Mouse (Mus musculus) small intestine, adult 2 months (tissue): ENCODE results near the gene Eps8l3. TPM values are rescaled to one million over a fixed set of nuclear protein-coding genes. Genes with fewer than 3 reads are reported as not detected.

Experiments
- H3K27ac ChIP-seq: fragments of 200-500 bp; 2 replicates; pipeline ENCODE4 v1.5.1; 2012; ENCODE audit warnings: low read depth, low read length, control low read depth, inconsistent platforms; ENCODE audit not compliant: insufficient read depth
- H3K27me3 ChIP-seq: fragments of 200-500 bp; 2 replicates; pipeline ENCODE4 v1.6.1; 2012; ENCODE audit warnings: mild to moderate bottlenecking, moderate library complexity, low read length, inconsistent platforms; ENCODE audit not compliant: control insufficient read depth, insufficient read depth
- H3K36me3 ChIP-seq: fragments of 200-500 bp; 2 replicates; pipeline ENCODE4 v1.6.1; 2012; ENCODE audit warnings: mild to moderate bottlenecking, low read length, control low read depth, inconsistent platforms; ENCODE audit not compliant: control insufficient read depth, insufficient read depth
- H3K4me1 ChIP-seq: fragments of 200-500 bp; 2 replicates; pipeline ENCODE4 v1.6.1; 2012; ENCODE audit warnings: low read length, inconsistent platforms, mixed read lengths; ENCODE audit not compliant: control insufficient read depth, insufficient read depth, insufficient read length
- H3K4me3 ChIP-seq: fragments of 200-500 bp; 2 replicates; pipeline ENCODE4 v1.5.1; 2012; ENCODE audit warnings: low read depth, mild to moderate bottlenecking, control low read depth, inconsistent platforms, low read length, moderate library complexity
- CTCF ChIP-seq: fragments of 200-500 bp; IDR thresholded peaks from 2 replicates; pipeline ENCODE4 v1.5.1; 2012; ENCODE audit warnings: low read depth, mild to moderate bottlenecking, control low read depth, inconsistent platforms, low read length, moderate library complexity, mixed read lengths; ENCODE audit not compliant: insufficient replicate concordance, insufficient read length; ENCODE audit errors: extremely low read depth
- POLR2A ChIP-seq: fragments of 200-500 bp; IDR thresholded peaks from 2 replicates; pipeline ENCODE4 v1.6.1; 2012; ENCODE audit warnings: low read depth, mild to moderate bottlenecking, control low read depth, inconsistent platforms, low read length, moderate library complexity
- WGBS: fragments of 180-500 bp; shearing (Covaris S2); methylation state at CpG from one replicate; pipeline ENCODE4 v1.1.7; 2018; 5-methylcytosine and 5-hydroxymethylcytosine counted together
- polyA plus RNA-seq: library from polyadenylated mRNA; depleted of rRNA; stranded (reverse); fragments of >200 nt; gene quantifications from 2 replicates; pipeline ENCODE4 v1.2.3, GENCODE M21; 2012

Gene Eps8l3
- polyA plus RNA-seq, 1 experiment, result 351 TPM

- no peak overlapping the region for H3K27ac ChIP-seq
- 83% methylated on average over 5 of the region's 5 CpGs for WGBS
- no peak for TF ChIP-seq CTCF
- no peak for TF ChIP-seq POLR2A
- no peak overlapping the region for H3K4me3 ChIP-seq
- H3K36me3 ChIP-seq, result no peaks in the 10 kb centered on the region
- no peaks in the 10 kb centered on the region for H3K27me3 ChIP-seq
- peaks cover 26% of the 10 kb centered on the region for H3K4me1 ChIP-seq
Observed at GRCm38 (mm10) chr3:107863471-107863870, 13.6 kb upstream of the Eps8l3 start.

DNA sequence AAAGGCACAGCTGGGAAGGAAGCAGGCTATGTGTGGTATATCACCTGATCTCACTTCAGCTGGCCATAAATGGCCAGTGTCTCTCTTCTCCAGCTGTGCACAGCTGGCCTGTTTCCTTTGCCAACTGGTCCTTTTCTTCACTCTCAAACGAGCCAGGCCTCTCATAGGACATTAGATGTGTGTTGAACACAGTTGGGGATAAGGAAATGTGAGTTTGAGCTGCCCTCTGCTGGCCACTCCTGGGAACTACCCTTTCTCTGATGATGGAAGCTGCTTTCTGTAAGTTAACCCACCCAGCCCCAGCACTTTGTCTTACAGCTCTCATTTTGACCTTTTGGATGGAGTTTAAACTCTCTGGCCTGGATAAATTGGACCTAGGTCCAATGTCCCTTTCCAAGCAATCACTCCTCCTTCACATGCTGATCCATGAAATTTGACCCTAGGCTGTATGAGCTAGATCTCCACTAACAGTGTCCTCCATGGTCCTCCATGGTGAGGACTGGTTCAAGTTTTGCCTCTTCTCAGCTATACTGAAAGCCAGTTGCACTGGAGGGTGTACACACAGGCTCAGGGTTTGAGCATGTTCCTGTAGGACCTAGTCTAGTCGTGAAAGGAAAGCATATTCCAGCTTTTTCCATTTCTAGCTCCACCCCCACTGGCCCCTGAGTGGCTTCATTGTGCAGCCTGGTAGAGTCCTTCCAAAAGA is 13.0 kb upstream of the Eps8l3 start:
- no peak overlapping the region for H3K4me3 ChIP-seq
- WGBS, result 7% methylated on average over 2 of the region's 2 CpGs
- peaks cover 28% of the 10 kb centered on the region for H3K4me1 ChIP-seq
- peak; percentile 68; the same call in 1 of the 2 replicates for TF ChIP-seq CTCF
- no peak for TF ChIP-seq POLR2A
- no peaks in the 10 kb centered on the region for H3K36me3 ChIP-seq
- peak overlapping the region; percentile 99 for H3K27ac ChIP-seq
- no peaks in the 10 kb centered on the region for H3K27me3 ChIP-seq

DNA sequence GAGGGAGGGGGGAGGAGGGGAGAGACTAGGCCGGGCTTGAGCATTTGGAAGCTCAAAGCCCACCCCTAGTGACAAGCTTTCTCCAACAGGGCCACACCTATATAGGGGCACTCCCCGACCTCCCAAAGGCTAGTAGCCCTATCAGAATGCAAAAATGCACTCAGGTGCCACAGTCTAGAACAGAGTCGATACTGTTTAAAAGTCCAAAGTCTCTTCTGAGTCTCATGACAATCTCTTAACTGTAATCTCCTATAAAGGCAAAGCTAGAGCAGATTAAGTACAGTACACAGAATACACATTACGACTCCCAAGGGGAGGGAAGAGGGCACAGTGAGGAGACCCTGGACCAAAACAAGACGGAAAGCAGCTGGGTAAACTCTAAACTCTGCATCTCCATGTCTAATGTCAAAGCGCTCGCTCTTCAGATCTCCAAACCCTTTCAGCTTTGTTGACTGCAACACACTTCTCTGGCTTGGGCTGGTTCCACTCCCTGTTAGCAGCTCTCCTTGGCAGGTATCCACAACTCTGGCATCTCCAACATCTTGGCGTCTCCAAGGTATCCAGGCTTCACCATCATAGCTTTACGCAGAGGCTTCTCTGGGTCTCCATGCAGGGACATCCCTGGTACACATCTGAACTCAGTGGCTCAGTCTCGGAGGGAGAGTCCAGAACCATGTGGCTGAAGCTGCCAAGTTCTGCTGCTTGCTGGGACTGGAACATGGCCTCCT is 11.5 kb upstream of the Eps8l3 start:
- Histone ChIP-seq H3K27me3 (no peaks in the 10 kb centered on the region), H3K4me3 (peak overlapping the region; percentile 10), H3K27ac (peak overlapping the region; percentile 99), H3K4me1 (peaks cover 35% of the 10 kb centered on the region), H3K36me3 (no peaks in the 10 kb centered on the region)
- TF ChIP-seq CTCF (no peak), POLR2A (no peak)
- 25% methylated on average over 10 of the region's 10 CpGs for WGBS

DNA sequence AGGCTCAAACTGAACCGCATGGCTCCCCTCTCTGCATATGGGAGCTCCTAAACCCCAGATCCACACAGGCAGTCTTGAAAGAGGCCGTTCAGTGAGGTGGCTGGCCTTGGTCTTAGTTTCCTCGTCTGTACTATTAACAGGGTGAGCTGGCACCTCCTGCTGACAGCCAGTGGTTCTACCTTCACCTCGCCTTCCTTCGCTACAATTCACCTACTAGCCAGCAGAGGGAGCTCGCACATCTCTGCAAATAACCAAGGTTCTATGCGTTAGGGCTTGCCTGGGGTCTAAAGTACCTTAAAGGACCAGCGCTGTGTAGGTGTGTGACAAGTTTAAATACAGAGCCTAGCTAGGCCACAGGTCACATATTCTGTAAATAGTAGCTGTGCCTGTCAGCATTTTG is 9.9 kb upstream of the Eps8l3 start:
- peaks cover 43% of the 10 kb centered on the region for H3K4me1 ChIP-seq
- TF ChIP-seq CTCF (peak; percentile 92; the same call in 1 of the 2 replicates), POLR2A (no peak)
- H3K4me3 ChIP-seq, result no peak overlapping the region
- H3K36me3 ChIP-seq, result no peaks in the 10 kb centered on the region
- H3K27me3 ChIP-seq, result no peaks in the 10 kb centered on the region
- 5% methylated on average over 8 of the region's 8 CpGs for WGBS
- peak overlapping the region; percentile 35 for H3K27ac ChIP-seq

- H3K27me3 ChIP-seq, result no peaks in the 10 kb centered on the region
- WGBS, result 96% methylated on average over 22 of the region's 22 CpGs
- no peak overlapping the region for H3K27ac ChIP-seq
- H3K36me3 ChIP-seq, result no peaks in the 10 kb centered on the region
- H3K4me3 ChIP-seq, result no peak overlapping the region
- TF ChIP-seq POLR2A (no peak), CTCF (no peak)
- H3K4me1 ChIP-seq, result peaks cover 48% of the 10 kb centered on the region
Observed at GRCm38 (mm10) chr3:107868452-107868851, 8.6 kb upstream of the Eps8l3 start.

GRCm38 (mm10) chr3:107869097-107869496 is 7.9 kb upstream of the Eps8l3 start:
- Histone ChIP-seq H3K4me1 (peaks cover 48% of the 10 kb centered on the region), H3K4me3 (no peak overlapping the region), H3K27ac (no peak overlapping the region), H3K36me3 (no peaks in the 10 kb centered on the region), H3K27me3 (no peaks in the 10 kb centered on the region)
- WGBS, result 73% methylated on average over 7 of the region's 7 CpGs
- no peak for TF ChIP-seq CTCF
- no peak for TF ChIP-seq POLR2A

- Histone ChIP-seq H3K27ac (peak overlapping the region; percentile 95), H3K4me3 (peak overlapping the region; percentile 39), H3K27me3 (no peaks in the 10 kb centered on the region), H3K36me3 (no peaks in the 10 kb centered on the region), H3K4me1 (peaks cover 48% of the 10 kb centered on the region)
- 29% methylated on average over 4 of the region's 4 CpGs for WGBS
- TF ChIP-seq CTCF (no peak), POLR2A (peak; percentile 54; the same call in 1 of the 2 replicates)
Observed at GRCm38 (mm10) chr3:107869925-107870324, 7.1 kb upstream of the Eps8l3 start.
